Mouse (Mus musculus): ENCODE measurements around the gene Foxj1.

GRCm38 (mm10) chr11:116283982-116284381, 51.2 kb downstream of the Foxj1 start:
- TF ChIP-seq ZMIZ1 (IDR thresholded peaks at IDR 0.05; ENCODE audit: low read depth, low read length) (no peak), CHD2 (IDR thresholded peaks at IDR 0.05; ENCODE audit: low read length) (no peak), ELF1 (IDR thresholded peaks at IDR 0.05; ENCODE audit: low read depth, low read length) (0 out of 2 replicates have a peak, but pooled peaks have one; percentile 29), RCOR1 (conservative IDR thresholded peaks at IDR 0.05; ENCODE audit: low read depth, low read length) (no peak), CTCF (conservative IDR thresholded peaks at IDR 0.05 in 1 of 2, IDR thresholded peaks at IDR 0.05 in 1 of 2; ENCODE audit: low read depth in 2 of 2, low read length in 2 of 2) (no peak), USF2 (conservative IDR thresholded peaks at IDR 0.05; ENCODE audit: low read depth, low read length) (no peak; the same call in 1 of the 2 replicates), POLR2A (IDR thresholded peaks at IDR 0.05; ENCODE audit: low read depth, low read length) (no peak), GABPA (IDR thresholded peaks at IDR 0.05; ENCODE audit: insufficient replicate concordance, low read depth, low read length) (no peak), MAFK (IDR thresholded peaks at IDR 0.05; ENCODE audit: insufficient replicate concordance, low read length) (no peak), USF1 (IDR thresholded peaks at IDR 0.05; ENCODE audit: low read depth, low read length) (no peak), MAX (IDR thresholded peaks at IDR 0.05; ENCODE audit: low read length) (peak; percentile 76)

All from CH12.LX (cell line).